Mouse (Mus musculus) inflammation-experienced regulatory T-cells, adult 16 weeks (primary cell): ENCODE results near the gene Olfr543. TPM values are rescaled to one million over a fixed set of nuclear protein-coding genes. Genes with fewer than 3 reads are reported as not detected.

ENCODE experiments used
- polyA plus RNA-seq: library from polyadenylated mRNA; unstranded; fragments of 100-300 nt; shearing (Covaris generic); gene quantifications from one replicate; pipeline ENCODE4 v1.2.1, GENCODE M21; 2017

The Olfr543 gene
- polyA plus RNA-seq = not detected

GRCm38 (mm10) chr7:102481579-102481978, at the start of gene Olfr543:
Gene Olfr543, minus strand, starts transcription at chr7:102481679.

GRCm38 (mm10) chr7:102499473-102499872, 18.0 kb upstream of the Olfr543 start, which contains the start of gene Olfr545:
Gene Olfr545, minus strand, starts transcription at chr7:102499573.

GRCm38 (mm10) chr7:102488161-102488560, 6.7 kb upstream of the Olfr543 start, which contains the start of gene Olfr544:
Gene Olfr544, minus strand, starts transcription at chr7:102488313.

GRCm38 (mm10) chr7:102441657-102442391, 39.7 kb downstream of the Olfr543 start, which contains the start of gene Rrm1:
Gene Rrm1, plus strand, starts transcription at chr7:102441695.

Other genes with a start within 250 kb of the Olfr543 start
- 303 TPM for gene Rhog, start 225.6 kb downstream of the Olfr543 start, polyA plus RNA-seq
- gene Stim1, start 213.9 kb downstream of the Olfr543 start, polyA plus RNA-seq = 104 TPM
- 61.1 TPM for gene Rrm1, start 40.0 kb downstream of the Olfr543 start, polyA plus RNA-seq
- 0.09 TPM for gene Olfr544, start 6.6 kb upstream of the Olfr543 start, polyA plus RNA-seq
- not detected for gene Olfr545, start 17.9 kb upstream of the Olfr543 start, polyA plus RNA-seq
- gene Olfr547, start 53.1 kb upstream of the Olfr543 start, polyA plus RNA-seq = not detected
- gene Olfr548-ps1, start 59.2 kb upstream of the Olfr543 start, polyA plus RNA-seq = not detected
- not detected for gene Olfr549, start 68.2 kb upstream of the Olfr543 start, polyA plus RNA-seq
- 132 TPM for gene Trim21, start 83.8 kb upstream of the Olfr543 start, polyA plus RNA-seq
- gene Olfr550, start 89.8 kb upstream of the Olfr543 start, polyA plus RNA-seq = not detected
- not detected for gene Olfr551, start 110.2 kb upstream of the Olfr543 start, polyA plus RNA-seq
- gene Olfr552, start 116.1 kb upstream of the Olfr543 start, polyA plus RNA-seq = not detected
- not detected for gene Olfr553, start 136.5 kb upstream of the Olfr543 start, polyA plus RNA-seq
- not detected for gene Olfr554, start 156.8 kb upstream of the Olfr543 start, polyA plus RNA-seq
- not detected for gene Olfr555, start 177.1 kb upstream of the Olfr543 start, polyA plus RNA-seq
- gene Olfr556, start 183.2 kb upstream of the Olfr543 start, polyA plus RNA-seq = not detected
- gene Trim68, start 205.6 kb upstream of the Olfr543 start, polyA plus RNA-seq = 22.3 TPM
- not detected for gene Olfr557, start 214.2 kb upstream of the Olfr543 start, polyA plus RNA-seq
- not detected for gene Olfr558, start 220.5 kb upstream of the Olfr543 start, polyA plus RNA-seq
- gene Olfr33, start 237.4 kb upstream of the Olfr543 start, polyA plus RNA-seq = not detected
- not detected for gene Olfr559, start 245.8 kb upstream of the Olfr543 start, polyA plus RNA-seq